Mouse (Mus musculus) liver, embryonic 11.5 days (tissue): ENCODE measurements around the gene Nfam1. TPM values are rescaled to one million over a fixed set of nuclear protein-coding genes. Genes with fewer than 3 reads are reported as not detected.

Experiments used
- ATAC-seq: fragments of 200-750 bp; cut with Nextera tagmentation; replicated peaks from 2 replicates; pipeline ENCODE4 v1.8.0; 2017; ENCODE audit warnings: moderate number of reproducible peaks, mild to moderate bottlenecking, moderate TSS enrichment, moderate library complexity; ENCODE audit not compliant: low FRiP score
- DNase-seq: peaks from one replicate; pipeline ENCODE4 v3.0.0-alpha.2; 2017; ENCODE audit warnings: low spot score
- H3K27ac ChIP-seq: fragments of 300-500 bp; sonication (generic); 2 replicates; pipeline ENCODE4 v1.5.1; 2014; ENCODE audit warnings: mild to moderate bottlenecking, low read depth, low read length, control low read depth
- H3K27me3 ChIP-seq: fragments of 300-500 bp; sonication (generic); replicated peaks from 2 replicates; pipeline ENCODE4 v1.6.1; 2014; ENCODE audit warnings: low read length, mixed read lengths; ENCODE audit not compliant: control insufficient read depth, insufficient read depth
- H3K36me3 ChIP-seq: fragments of 300-500 bp; sonication (generic); 2 replicates; pipeline ENCODE4 v1.6.1; 2014; ENCODE audit warnings: mild to moderate bottlenecking, low read length, moderate library complexity, mixed read lengths; ENCODE audit not compliant: control insufficient read depth, insufficient read depth
- H3K4me1 ChIP-seq: fragments of 300-500 bp; sonication (generic); replicated peaks from 2 replicates; pipeline ENCODE4 v1.6.1; 2014; ENCODE audit warnings: low read length, mixed read lengths; ENCODE audit not compliant: control insufficient read depth, insufficient read depth
- H3K4me2 ChIP-seq: fragments of 300-500 bp; sonication (generic); 2 replicates; pipeline ENCODE4 v1.6.1; 2014; ENCODE audit warnings: mild to moderate bottlenecking, control low read depth, moderate library complexity
- H3K4me3 ChIP-seq: fragments of 300-500 bp; sonication (generic); 2 replicates; pipeline ENCODE4 v1.5.1; 2014; ENCODE audit warnings: low read depth, low read length, control low read depth
- H3K9ac ChIP-seq: fragments of 300-500 bp; sonication (generic); 2 replicates; pipeline ENCODE4 v1.6.1; 2014; ENCODE audit warnings: low read depth, low read length, control low read depth
- H3K9me3 ChIP-seq: fragments of 300-500 bp; sonication (generic); 2 replicates; pipeline ENCODE4 v1.6.1; 2016; ENCODE audit warnings: low read length, inconsistent platforms, mixed read lengths; ENCODE audit not compliant: control insufficient read depth
- WGBS: fragments of 180-500 bp; shearing (Covaris S2); extraction: QIAGEN DNeasy Blood & Tissue Kit; methylation state at CpG from one replicate; pipeline ENCODE4 v1.1.7; 2014; 5-methylcytosine and 5-hydroxymethylcytosine counted together
- polyA plus RNA-seq: library from polyadenylated mRNA; unstranded; fragments of >200 nt; fragmentation: Nextera tagmentation; extraction: Ambion mirVana; gene quantifications from 2 replicates; pipeline ENCODE4 v1.2.1, GENCODE M21; 2014

The Nfam1 gene
- polyA plus RNA-seq, 1 experiment from 2014 or later, result 6.6 TPM

DNA sequence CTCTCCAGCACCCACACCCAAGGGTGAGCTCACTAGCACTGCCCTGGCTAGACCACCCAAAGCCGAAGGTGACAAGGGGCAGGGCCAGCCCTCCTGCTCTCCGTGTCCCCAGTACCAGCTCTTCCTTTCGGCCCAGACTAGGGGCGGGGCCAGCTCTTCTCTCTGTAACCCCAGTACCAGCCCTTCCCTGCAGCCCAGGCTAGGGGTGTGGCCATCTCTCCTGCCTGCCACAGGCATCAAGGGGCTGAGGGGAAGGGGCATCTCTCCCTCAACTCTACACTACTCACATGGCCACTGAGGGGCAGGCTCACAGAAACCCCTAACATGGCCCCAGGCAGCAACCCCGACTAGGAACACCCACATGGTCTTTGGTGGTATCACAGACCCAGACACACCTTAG lies 28.6 kb upstream of the Nfam1 start:
- Histone ChIP-seq H3K9ac (no peak overlapping the region), H3K36me3 (no peaks in the 10 kb centered on the region), H3K4me1 (peaks cover 6% of the 10 kb centered on the region; the same call in 1 of the 2 replicates), H3K4me2 (no peak overlapping the region), H3K27me3 (peaks cover 21% of the 10 kb centered on the region; the same call in 1 of the 2 replicates), H3K9me3 (no peaks in the 10 kb centered on the region), H3K27ac (no peak overlapping the region), H3K4me3 (no peak overlapping the region)
- DNase-seq (no peak), ATAC-seq (peak; percentile 26; the same call in 1 of the 2 replicates)
- 23% methylated on average over 5 of the region's 5 CpGs for WGBS

DNA sequence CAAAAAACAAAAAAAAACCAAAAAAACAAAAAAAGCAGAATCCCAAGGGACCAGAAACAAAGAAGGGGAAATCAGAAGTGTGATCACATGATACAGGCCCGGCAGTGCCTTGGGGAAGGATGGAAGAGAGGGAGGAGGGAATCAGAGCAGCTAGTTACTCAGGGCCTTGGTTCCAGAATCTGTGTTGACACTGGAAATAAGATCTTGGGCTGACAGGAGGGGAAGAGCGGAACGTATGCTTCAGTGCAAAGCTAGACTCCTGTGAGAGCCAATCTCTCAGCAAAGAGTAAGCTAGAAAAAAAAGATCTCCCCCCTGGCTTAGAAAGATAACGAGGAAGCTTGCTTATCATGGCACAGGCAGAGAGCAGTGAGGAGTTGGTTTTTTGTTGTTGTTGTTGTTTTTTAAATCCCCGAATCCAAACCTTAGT lies 26.1 kb upstream of the Nfam1 start:
- H3K4me2 ChIP-seq, result no peak overlapping the region
- H3K27ac ChIP-seq, result no peak overlapping the region
- no peaks in the 10 kb centered on the region for H3K36me3 ChIP-seq
- peaks cover 11% of the 10 kb centered on the region; the same call in 1 of the 2 replicates for H3K4me1 ChIP-seq
- no peak overlapping the region for H3K4me3 ChIP-seq
- no peak for DNase-seq
- H3K9ac ChIP-seq, result no peak overlapping the region
- H3K9me3 ChIP-seq, result no peaks in the 10 kb centered on the region
- peaks cover 32% of the 10 kb centered on the region; the same call in 1 of the 2 replicates for H3K27me3 ChIP-seq
- ATAC-seq, result peak; percentile 51; the same call in 1 of the 2 replicates
- 14% methylated on average over 5 of the region's 5 CpGs for WGBS

DNA sequence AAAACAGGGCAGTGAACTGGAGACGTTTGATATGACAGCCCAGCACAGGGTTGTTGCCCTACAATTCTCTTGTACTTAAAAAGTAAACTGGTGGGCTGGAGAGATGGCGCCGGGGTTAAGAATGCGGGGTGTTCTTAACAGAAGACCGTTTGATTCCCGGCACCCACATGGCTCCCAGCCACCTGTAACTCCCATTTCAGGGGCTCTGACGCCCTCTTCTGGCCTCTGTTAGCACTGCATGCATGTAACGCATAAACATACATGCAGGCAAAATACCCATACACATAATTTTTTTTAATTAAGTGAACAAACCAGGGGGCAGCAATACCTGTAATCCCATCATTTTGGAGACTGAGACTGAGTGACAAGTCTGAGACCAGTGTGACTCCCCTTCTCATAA lies 24.4 kb upstream of the Nfam1 start:
- peaks cover 34% of the 10 kb centered on the region; the same call in 1 of the 2 replicates for H3K27me3 ChIP-seq
- H3K4me1 ChIP-seq, result peaks cover 11% of the 10 kb centered on the region; the same call in 1 of the 2 replicates
- H3K4me2 ChIP-seq, result no peak overlapping the region
- no peak overlapping the region for H3K27ac ChIP-seq
- H3K4me3 ChIP-seq, result no peak overlapping the region
- no peak overlapping the region for H3K9ac ChIP-seq
- 59% methylated on average over 8 of the region's 8 CpGs for WGBS
- H3K36me3 ChIP-seq, result no peaks in the 10 kb centered on the region
- DNase-seq (no peak), ATAC-seq (no peak)
- no peaks in the 10 kb centered on the region for H3K9me3 ChIP-seq

DNA sequence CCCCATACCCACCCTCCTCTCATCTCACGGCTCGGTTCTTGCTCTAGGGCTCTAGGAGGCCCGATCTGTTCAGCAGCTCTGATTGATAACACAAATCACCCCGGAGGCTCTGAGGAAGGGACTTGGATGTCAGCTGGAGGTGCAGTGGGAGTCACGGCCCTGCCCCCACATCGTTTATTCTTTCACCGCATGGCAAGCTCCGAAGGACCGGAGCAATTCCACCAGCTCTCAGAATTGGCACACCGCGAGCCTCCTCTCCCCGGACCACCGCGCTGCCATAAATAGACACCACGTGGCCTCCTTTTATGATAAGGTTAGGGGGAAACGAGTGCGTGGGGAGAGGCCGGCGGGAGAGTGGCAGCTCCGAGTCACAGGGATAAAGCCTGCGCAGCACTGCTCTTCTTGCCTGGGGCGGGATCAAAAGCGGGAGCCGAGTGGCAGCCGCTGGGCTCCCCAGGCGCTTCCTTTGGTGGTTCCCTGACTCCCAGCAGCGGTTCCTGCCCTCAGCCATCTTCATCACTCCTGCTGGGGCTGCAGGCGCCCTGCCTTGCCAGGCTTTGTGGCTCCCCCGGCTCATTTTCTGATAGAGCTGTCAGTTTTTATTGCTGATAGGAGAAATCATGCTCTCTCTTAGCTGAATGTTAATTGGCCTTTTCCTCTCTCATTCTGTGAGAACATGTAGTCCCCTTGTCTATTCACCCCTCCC lies 23.4 kb upstream of the Nfam1 start:
- no peaks in the 10 kb centered on the region for H3K9me3 ChIP-seq
- H3K36me3 ChIP-seq, result no peaks in the 10 kb centered on the region
- peaks cover 9% of the 10 kb centered on the region; the same call in 1 of the 2 replicates for H3K4me1 ChIP-seq
- H3K27me3 ChIP-seq, result peaks cover 34% of the 10 kb centered on the region; the same call in 1 of the 2 replicates
- H3K27ac ChIP-seq, result no peak overlapping the region
- H3K9ac ChIP-seq, result peak overlapping the region; percentile 17; the same call in 1 of the 2 replicates
- DNase-seq, result peak; percentile 57
- no peak for ATAC-seq
- WGBS, result under 1% methylated on average over 29 of the region's 29 CpGs
- H3K4me2 ChIP-seq, result peak overlapping the region; percentile 77
- H3K4me3 ChIP-seq, result peak overlapping the region; percentile 41

DNA sequence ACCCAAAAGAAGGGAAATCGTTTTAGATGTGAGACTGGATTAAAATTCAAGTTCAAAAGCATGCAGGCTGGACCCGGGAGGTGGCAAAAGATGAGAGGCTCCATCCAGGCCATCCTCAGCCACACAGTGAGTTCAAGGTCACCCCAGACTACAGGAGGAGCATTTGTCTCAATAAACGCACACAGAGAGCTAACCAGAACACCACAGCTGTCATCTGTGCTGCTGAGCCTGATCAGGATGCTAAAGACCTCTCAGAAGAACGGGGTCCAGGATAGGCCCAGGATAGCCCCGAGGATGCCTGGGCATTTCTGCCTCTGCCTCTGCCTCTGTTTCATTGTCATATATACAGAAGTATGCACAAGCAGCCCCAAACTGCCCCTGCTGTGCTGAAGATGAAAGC lies 22.5 kb upstream of the Nfam1 start:
- Histone ChIP-seq H3K9me3 (no peaks in the 10 kb centered on the region), H3K9ac (no peak overlapping the region), H3K4me3 (no peak overlapping the region), H3K27ac (no peak overlapping the region), H3K4me1 (peaks cover 8% of the 10 kb centered on the region; the same call in 1 of the 2 replicates), H3K4me2 (no peak overlapping the region), H3K27me3 (peaks cover 34% of the 10 kb centered on the region; the same call in 1 of the 2 replicates), H3K36me3 (no peaks in the 10 kb centered on the region)
- 42% methylated on average over 5 of the region's 5 CpGs for WGBS
- no peak for DNase-seq
- ATAC-seq, result no peak

DNA sequence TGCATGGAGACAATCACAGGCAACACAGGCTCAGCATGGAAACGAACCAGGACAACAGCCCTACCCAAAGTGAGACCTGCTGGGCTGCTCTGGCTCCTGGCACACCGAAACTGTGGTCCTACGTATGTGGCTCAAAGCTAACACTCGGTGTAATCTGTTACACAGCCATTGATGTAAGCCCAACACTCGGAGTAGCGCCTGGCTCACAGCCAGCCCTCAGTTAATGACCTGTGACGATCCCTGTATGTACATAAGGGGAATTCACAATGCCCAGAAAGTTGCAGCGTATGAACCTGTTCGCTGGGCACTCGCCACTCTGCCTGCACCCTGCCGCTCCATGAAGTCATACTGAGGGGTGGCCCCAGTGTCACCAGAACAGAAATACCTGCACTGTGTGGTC lies 20.2 kb upstream of the Nfam1 start:
- H3K27me3 ChIP-seq, result peaks cover 24% of the 10 kb centered on the region; the same call in 1 of the 2 replicates

DNA sequence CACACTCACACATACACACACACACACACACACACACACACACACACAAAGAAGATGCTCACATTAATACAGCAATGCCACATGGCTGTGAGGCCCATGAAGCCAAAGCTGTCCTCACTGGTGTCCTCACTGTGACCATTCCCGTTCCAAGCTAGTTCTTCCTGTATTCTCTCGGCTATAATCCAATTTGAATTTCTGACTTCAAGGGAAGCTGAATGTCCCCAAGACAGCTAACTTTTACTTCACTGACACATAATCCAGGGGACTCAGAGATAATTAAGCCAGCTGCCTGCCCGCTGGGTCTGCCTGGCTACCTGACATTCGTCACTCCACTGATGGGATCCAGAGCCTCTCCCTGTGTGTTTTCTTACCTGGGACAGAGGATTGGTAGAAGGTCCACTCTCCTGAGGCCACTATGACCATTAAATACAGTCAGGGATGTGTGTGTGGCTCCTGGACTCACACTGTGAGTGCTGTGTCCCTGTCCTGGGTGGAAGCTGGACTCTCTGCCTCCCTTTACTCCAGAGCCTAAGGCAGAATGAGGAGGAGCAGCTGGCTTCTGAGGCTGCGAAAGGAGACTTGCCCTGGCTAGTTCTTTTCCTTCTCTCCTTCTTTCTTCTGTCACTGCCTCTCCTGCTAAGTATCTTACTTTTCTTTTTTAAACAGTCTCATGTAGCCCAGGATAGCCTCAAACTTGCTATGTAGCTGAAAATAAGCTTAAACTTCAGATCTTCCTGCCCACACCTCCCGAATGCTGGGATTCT lies 19.4 kb upstream of the Nfam1 start:
- Histone ChIP-seq H3K4me1 (peaks cover 8% of the 10 kb centered on the region; the same call in 1 of the 2 replicates), H3K36me3 (no peaks in the 10 kb centered on the region), H3K27ac (no peak overlapping the region), H3K9me3 (no peaks in the 10 kb centered on the region), H3K9ac (no peak overlapping the region), H3K4me3 (no peak overlapping the region), H3K4me2 (no peak overlapping the region), H3K27me3 (peaks cover 20% of the 10 kb centered on the region; the same call in 1 of the 2 replicates)
- no peak for DNase-seq
- WGBS, result 65% methylated on average over 6 of the region's 6 CpGs
- ATAC-seq, result no peak

More for the DNA sequence above, 20.2 kb upstream of the Nfam1 start:
- Histone ChIP-seq H3K27ac (no peak overlapping the region), H3K4me1 (peaks cover 8% of the 10 kb centered on the region; the same call in 1 of the 2 replicates), H3K9me3 (no peaks in the 10 kb centered on the region), H3K4me3 (no peak overlapping the region), H3K4me2 (no peak overlapping the region), H3K36me3 (no peaks in the 10 kb centered on the region), H3K9ac (no peak overlapping the region)
- ATAC-seq (no peak), DNase-seq (no peak)
- WGBS, result 69% methylated on average over 11 of the region's 11 CpGs

DNA sequence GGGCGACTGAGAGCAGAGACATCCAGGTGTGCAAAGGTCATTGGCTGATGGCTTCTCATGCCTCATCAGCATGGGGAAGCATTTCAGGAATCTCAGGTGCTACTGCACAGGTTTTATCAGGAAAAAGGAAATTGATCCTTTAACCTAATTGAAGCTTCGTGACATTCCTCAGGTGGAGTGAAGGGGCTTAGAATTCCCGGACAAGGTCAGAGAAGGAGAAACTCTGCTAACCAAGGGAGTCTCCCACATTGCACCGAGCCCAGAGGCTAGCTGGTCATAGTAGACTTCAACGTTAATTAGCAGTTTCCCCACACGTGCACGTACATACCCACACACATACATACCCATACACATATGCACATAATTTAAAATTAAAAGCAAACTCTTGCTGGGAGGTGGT lies 13.6 kb upstream of the Nfam1 start:
- Histone ChIP-seq H3K9me3 (peaks cover 5% of the 10 kb centered on the region), H3K4me1 (peaks cover 11% of the 10 kb centered on the region), H3K4me3 (no peak overlapping the region), H3K36me3 (no peaks in the 10 kb centered on the region), H3K27me3 (no peaks in the 10 kb centered on the region; the same call in 1 of the 2 replicates), H3K9ac (no peak overlapping the region), H3K4me2 (no peak overlapping the region), H3K27ac (no peak overlapping the region)
- DNase-seq (no peak), ATAC-seq (no peak)
- 81% methylated on average over 7 of the region's 7 CpGs for WGBS
